Mouse (Mus musculus): ENCODE measurements around the gene Lmbrd2. TPM values are rescaled to one million over a fixed set of nuclear protein-coding genes. Genes with fewer than 3 reads are reported as not detected.
A peak's percentile ranks its signal among the peaks of the same experiment; 100 is the strongest.
"Not testable (repeated sequence)": the region's sequence is repeated elsewhere in the genome, so short reads cannot be mapped to it uniquely, and the experiment has no call there.

The Lmbrd2 gene
- polyA plus RNA-seq, 1 experiment from 2014 or later = 1.4 TPM

- peaks cover 38% of the 10 kb centered on the region for H3K4me1 ChIP-seq
- ATAC-seq = peak; percentile 75
- peak overlapping the region; percentile 97 for H3K4me3 ChIP-seq
- no peaks in the 10 kb centered on the region for H3K27me3 ChIP-seq (replicated peaks)
- H3K9me3 ChIP-seq (replicated peaks) = no peaks in the 10 kb centered on the region
- peaks cover 39% of the 10 kb centered on the region for H3K36me3 ChIP-seq
- H3K4me2 ChIP-seq = peak overlapping the region; percentile 90
- H3K9ac ChIP-seq = peak overlapping the region; percentile 91
- peak overlapping the region; percentile 78 for H3K27ac ChIP-seq
- under 1% methylated on average over 37 of the region's 37 CpGs for WGBS (ENCODE audit: insufficient replicate concordance)
These were observed 378 bp downstream of the Lmbrd2 start for GRCm38 (mm10) chr15:9140684-9141171.

GRCm38 (mm10) chr15:9155325-9155724, 15.0 kb downstream of the Lmbrd2 start, which contains the start of gene Skp2:
Gene Skp2 (minus strand): TSS chr15:9155425.
- H3K27me3 ChIP-seq (replicated peaks) = no peaks in the 10 kb centered on the region
- H3K9me3 ChIP-seq (replicated peaks) = no peaks in the 10 kb centered on the region
- peaks cover 46% of the 10 kb centered on the region for H3K36me3 ChIP-seq
- H3K4me3 ChIP-seq = no peak within 1 kb of the TSS
- H3K27ac ChIP-seq = no peak within 1 kb of the TSS
- no peak for ATAC-seq
- no peak within 1 kb of the TSS for H3K9ac ChIP-seq
- H3K4me2 ChIP-seq = no peak within 1 kb of the TSS
- H3K4me1 ChIP-seq = no peaks in the 10 kb centered on the region

GRCm38 (mm10) chr15:9162557-9163070, 22.3 kb downstream of the Lmbrd2 start:
- no peaks in the 10 kb centered on the region for H3K4me1 ChIP-seq
- H3K9ac ChIP-seq = no peak overlapping the region
- WGBS (ENCODE audit: insufficient replicate concordance) = 71% methylated on average over 4 of the region's 4 CpGs
- H3K27me3 ChIP-seq (replicated peaks) = no peaks in the 10 kb centered on the region
- no peaks in the 10 kb centered on the region for H3K9me3 ChIP-seq (replicated peaks)
- no peak overlapping the region for H3K4me3 ChIP-seq
- ATAC-seq = no peak
- no peak overlapping the region for H3K27ac ChIP-seq
- peaks cover 38% of the 10 kb centered on the region for H3K36me3 ChIP-seq
- H3K4me2 ChIP-seq = no peak overlapping the region

GRCm38 (mm10) chr15:9164125-9164524, 23.8 kb downstream of the Lmbrd2 start:
- Histone ChIP-seq H3K36me3 (peaks cover 45% of the 10 kb centered on the region), H3K27me3 (replicated peaks) (no peaks in the 10 kb centered on the region), H3K9me3 (replicated peaks) (no peaks in the 10 kb centered on the region), H3K27ac (no peak overlapping the region), H3K4me1 (no peaks in the 10 kb centered on the region), H3K4me3 (no peak overlapping the region), H3K4me2 (no peak overlapping the region), H3K9ac (no peak overlapping the region)
- 71% methylated on average over 6 of the region's 6 CpGs for WGBS (ENCODE audit: insufficient replicate concordance)
- no peak for ATAC-seq

- Histone ChIP-seq H3K36me3 (peaks cover 47% of the 10 kb centered on the region), H3K4me2 (no peak overlapping the region), H3K9ac (no peak overlapping the region), H3K4me1 (no peaks in the 10 kb centered on the region), H3K27ac (no peak overlapping the region), H3K9me3 (replicated peaks) (no peaks in the 10 kb centered on the region), H3K27me3 (replicated peaks) (no peaks in the 10 kb centered on the region), H3K4me3 (no peak overlapping the region)
- WGBS (ENCODE audit: insufficient replicate concordance) = 61% methylated on average over 3 of the region's 3 CpGs
- ATAC-seq = no peak
These were observed 36.7 kb downstream of the Lmbrd2 start for GRCm38 (mm10) chr15:9177038-9177437.

GRCm38 (mm10) chr15:9183995-9184394, 43.6 kb downstream of the Lmbrd2 start:
- no peaks in the 10 kb centered on the region for H3K27me3 ChIP-seq (replicated peaks)
- ATAC-seq = no peak
- H3K27ac ChIP-seq = no peak overlapping the region
- H3K4me3 ChIP-seq = no peak overlapping the region
- no peak overlapping the region for H3K4me2 ChIP-seq
- peaks cover 41% of the 10 kb centered on the region for H3K36me3 ChIP-seq
- WGBS (ENCODE audit: insufficient replicate concordance) = 85% methylated on average over 5 of the region's 5 CpGs
- no peaks in the 10 kb centered on the region for H3K4me1 ChIP-seq
- H3K9me3 ChIP-seq (replicated peaks) = no peaks in the 10 kb centered on the region
- no peak overlapping the region for H3K9ac ChIP-seq

GRCm38 (mm10) chr15:9189796-9190195, 49.4 kb downstream of the Lmbrd2 start:
- Histone ChIP-seq H3K4me2 (no peak overlapping the region), H3K4me3 (no peak overlapping the region), H3K27me3 (replicated peaks) (no peaks in the 10 kb centered on the region), H3K9me3 (replicated peaks) (no peaks in the 10 kb centered on the region), H3K36me3 (peaks cover 43% of the 10 kb centered on the region), H3K27ac (no peak overlapping the region), H3K4me1 (no peaks in the 10 kb centered on the region), H3K9ac (no peak overlapping the region)
- no peak for ATAC-seq
- WGBS (ENCODE audit: insufficient replicate concordance) = 76% methylated on average over 2 of the region's 2 CpGs

- H3K9ac ChIP-seq; ATAC-seq; H3K4me1 ChIP-seq; H3K4me3 ChIP-seq; H3K9me3 ChIP-seq (replicated peaks); H3K27me3 ChIP-seq (replicated peaks); H3K4me2 ChIP-seq; H3K27ac ChIP-seq: not testable (repeated sequence)
- H3K36me3 ChIP-seq = peaks cover 41% of the 10 kb centered on the region
These were observed 52.3 kb downstream of the Lmbrd2 start for GRCm38 (mm10) chr15:9192685-9193084.

- 37% methylated on average over 6 of the region's 6 CpGs for WGBS (ENCODE audit: insufficient replicate concordance)
These were observed 58.1 kb downstream of the Lmbrd2 start for GRCm38 (mm10) chr15:9198421-9198820.

GRCm38 (mm10) chr15:9211891-9212290, 71.5 kb downstream of the Lmbrd2 start:
- no peak for ATAC-seq
- no peaks in the 10 kb centered on the region for H3K4me1 ChIP-seq
- H3K27me3 ChIP-seq (replicated peaks) = no peaks in the 10 kb centered on the region
- no peaks in the 10 kb centered on the region for H3K9me3 ChIP-seq (replicated peaks)
- H3K4me2 ChIP-seq = no peak overlapping the region
- H3K36me3 ChIP-seq = no peaks in the 10 kb centered on the region
- H3K9ac ChIP-seq = no peak overlapping the region
- no peak overlapping the region for H3K4me3 ChIP-seq
- H3K27ac ChIP-seq = no peak overlapping the region

More at GRCm38 (mm10) chr15:9198421-9198820, 58.1 kb downstream of the Lmbrd2 start:
- no peak overlapping the region for H3K27ac ChIP-seq
- ATAC-seq = no peak
- no peaks in the 10 kb centered on the region for H3K4me1 ChIP-seq
- no peak overlapping the region for H3K4me2 ChIP-seq
- no peak overlapping the region for H3K4me3 ChIP-seq
- no peaks in the 10 kb centered on the region for H3K9me3 ChIP-seq (replicated peaks)
- H3K9ac ChIP-seq = no peak overlapping the region
- peaks cover 24% of the 10 kb centered on the region for H3K36me3 ChIP-seq
- H3K27me3 ChIP-seq (replicated peaks) = no peaks in the 10 kb centered on the region

- not testable (repeated sequence) for H3K4me3 ChIP-seq; H3K4me2 ChIP-seq; H3K9ac ChIP-seq; H3K27me3 ChIP-seq (replicated peaks); H3K36me3 ChIP-seq; H3K9me3 ChIP-seq (replicated peaks); H3K27ac ChIP-seq; H3K4me1 ChIP-seq; ATAC-seq
- 55% methylated on average over 3 of the region's 3 CpGs for WGBS (ENCODE audit: insufficient replicate concordance)
These were observed 72.7 kb downstream of the Lmbrd2 start for GRCm38 (mm10) chr15:9213026-9213425.

GRCm38 (mm10) chr15:9213431-9213830, 73.1 kb downstream of the Lmbrd2 start:
- 71% methylated on average over 7 of the region's 7 CpGs for WGBS (ENCODE audit: insufficient replicate concordance)

GRCm38 (mm10) chr15:9216446-9216845, 76.1 kb downstream of the Lmbrd2 start:
- Histone ChIP-seq H3K36me3 (no peaks in the 10 kb centered on the region), H3K27me3 (replicated peaks) (no peaks in the 10 kb centered on the region), H3K4me2 (no peak overlapping the region), H3K4me3 (no peak overlapping the region), H3K9ac (no peak overlapping the region), H3K27ac (no peak overlapping the region), H3K9me3 (replicated peaks) (no peaks in the 10 kb centered on the region), H3K4me1 (no peaks in the 10 kb centered on the region)
- 73% methylated on average over 5 of the region's 5 CpGs for WGBS (ENCODE audit: insufficient replicate concordance)
- ATAC-seq = no peak

More at GRCm38 (mm10) chr15:9213431-9213830, 73.1 kb downstream of the Lmbrd2 start:
- not testable (repeated sequence) for H3K4me3 ChIP-seq; H3K4me1 ChIP-seq; H3K9me3 ChIP-seq (replicated peaks); H3K9ac ChIP-seq; H3K27me3 ChIP-seq (replicated peaks); ATAC-seq; H3K4me2 ChIP-seq; H3K27ac ChIP-seq; H3K36me3 ChIP-seq
